Mouse (Mus musculus): Measurements from ENCODE around the gene Spata31d1b. TPM values are rescaled to one million over a fixed set of nuclear protein-coding genes. Genes with fewer than 3 reads are reported as not detected.

Spata31d1b gene
- total and polyA plus RNA-seq, 3 experiments = not detected

- peak; percentile 86 for DNase-seq (ENCODE audit: low read depth, low spot score)
- Histone ChIP-seq H3K9ac (ENCODE audit: control insufficient read depth, low read depth, low read length, poor library complexity, severe bottlenecking) (no peak overlapping the region), H3K27ac (ENCODE audit: control insufficient read depth, low read depth, low read length) (no peak overlapping the region)
Observed at GRCm38 (mm10) chr13:59735190-59735589, 23.1 kb downstream of the Spata31d1b start.

GRCm38 (mm10) chr13:59738455-59738854, 26.4 kb downstream of the Spata31d1b start:
- TF ChIP-seq HCFC1 (IDR thresholded peaks at IDR 0.05; ENCODE audit: low read depth, low read length) = no peak
- TF ChIP-seq USF2 (IDR thresholded peaks at IDR 0.05; ENCODE audit: borderline replicate concordance in 1 of 2, insufficient read depth in 1 of 2, low read depth in 1 of 2, low read length in 2 of 2) = no peak
- no peak for TF ChIP-seq CTCF (IDR thresholded peaks at IDR 0.05 in 2 of 3, conservative IDR thresholded peaks at IDR 0.05 in 1 of 3; ENCODE audit: control insufficient read depth in 1 of 3, insufficient read depth in 1 of 3, low read depth in 2 of 3, low read length in 3 of 3, poor library complexity in 1 of 3, severe bottlenecking in 1 of 3)
- no peak for TF ChIP-seq ZC3H11A (IDR thresholded peaks at IDR 0.05; ENCODE audit: low read depth, low read length)
- TF ChIP-seq CHD1 (IDR thresholded peaks at IDR 0.05; ENCODE audit: low read depth, low read length) = no peak
- Histone ChIP-seq H3K9ac (ENCODE audit: control insufficient read depth, low read depth, low read length, poor library complexity, severe bottlenecking) (no peak overlapping the region), H3K79me2 (ENCODE audit: control insufficient read depth, insufficient read depth, low read length, poor library complexity) (no peaks in the 10 kb centered on the region), H3K27ac (ENCODE audit: control insufficient read depth, low read depth, low read length) (no peak overlapping the region), H3K4me3 (ENCODE audit: control insufficient read depth in 1 of 2, insufficient read depth in 1 of 2, low read depth in 2 of 2, low read length in 2 of 2) (no peak overlapping the region), H3K36me3 (ENCODE audit: control insufficient read depth in 1 of 2, insufficient read depth in 2 of 2, low read length in 2 of 2) (peaks cover 0 to 6% of the 10 kb centered on the region in 2 experiments; a peak in 2 of 4 replicates), H3K9me3 (replicated peaks; ENCODE audit: insufficient read depth, low read length) (no peaks in the 10 kb centered on the region), H3K27me3 (ENCODE audit: control insufficient read depth in 1 of 2, insufficient read depth in 2 of 2, low read length in 2 of 2) (no peaks in the 10 kb centered on the region), H3K4me1 (ENCODE audit: control insufficient read depth in 1 of 2, insufficient read depth in 2 of 2, low read length in 2 of 2) (peaks cover 0 to 13% of the 10 kb centered on the region in 2 experiments; a peak in 2 of 4 replicates)
- no peak for DNase-seq (ENCODE audit: low read depth, low spot score)

More at GRCm38 (mm10) chr13:59735190-59735589, 23.1 kb downstream of the Spata31d1b start:
- no peaks in the 10 kb centered on the region for H3K9me3 ChIP-seq (replicated peaks; ENCODE audit: insufficient read depth, low read length)
- H3K4me1 ChIP-seq (ENCODE audit: control insufficient read depth in 1 of 2, insufficient read depth in 2 of 2, low read length in 2 of 2) = peaks cover 0 to 14% of the 10 kb centered on the region in 2 experiments; a peak in 2 of 4 replicates
- peaks cover 0 to 6% of the 10 kb centered on the region in 2 experiments; a peak in 2 of 4 replicates for H3K36me3 ChIP-seq (ENCODE audit: control insufficient read depth in 1 of 2, insufficient read depth in 2 of 2, low read length in 2 of 2)
- H3K79me2 ChIP-seq (ENCODE audit: control insufficient read depth, insufficient read depth, low read length, poor library complexity) = no peaks in the 10 kb centered on the region
- TF ChIP-seq MAZ (IDR thresholded peaks at IDR 0.05; ENCODE audit: low read depth, low read length) = 0 out of 2 replicates have a peak, but pooled peaks have one; percentile 30
- TF ChIP-seq ZC3H11A (IDR thresholded peaks at IDR 0.05; ENCODE audit: low read depth, low read length) = 0 out of 2 replicates have a peak, but pooled peaks have one; percentile 15
- no peak for TF ChIP-seq HCFC1 (IDR thresholded peaks at IDR 0.05; ENCODE audit: low read depth, low read length)
- peak; percentile 6; the same call in 1 of the 2 replicates for TF ChIP-seq RAD21 (IDR thresholded peaks at IDR 0.05; ENCODE audit: low read depth, low read length)
- TF ChIP-seq CTCF (IDR thresholded peaks at IDR 0.05 in 2 of 3, conservative IDR thresholded peaks at IDR 0.05 in 1 of 3; ENCODE audit: control insufficient read depth in 1 of 3, insufficient read depth in 1 of 3, low read depth in 2 of 3, low read length in 3 of 3, poor library complexity in 1 of 3, severe bottlenecking in 1 of 3) = peak; percentile 13 to 52 (median 17); a peak in 2 of 6 replicates
- TF ChIP-seq USF2 (IDR thresholded peaks at IDR 0.05; ENCODE audit: borderline replicate concordance in 1 of 2, insufficient read depth in 1 of 2, low read depth in 1 of 2, low read length in 2 of 2) = no peak
- TF ChIP-seq SMC3 (IDR thresholded peaks at IDR 0.05; ENCODE audit: low read depth, low read length) = peak; percentile 51
- H3K4me3 ChIP-seq (ENCODE audit: control insufficient read depth in 1 of 2, insufficient read depth in 1 of 2, low read depth in 2 of 2, low read length in 2 of 2) = no peak overlapping the region
- H3K27me3 ChIP-seq (ENCODE audit: control insufficient read depth in 1 of 2, insufficient read depth in 2 of 2, low read length in 2 of 2) = no peaks in the 10 kb centered on the region

- no peaks in the 10 kb centered on the region for H3K9me3 ChIP-seq (replicated peaks; ENCODE audit: insufficient read depth, low read length)
- H3K27me3 ChIP-seq (ENCODE audit: control insufficient read depth in 1 of 2, insufficient read depth in 2 of 2, low read length in 2 of 2) = no peaks in the 10 kb centered on the region
- no peak for TF ChIP-seq USF1 (IDR thresholded peaks at IDR 0.05; ENCODE audit: low read depth, low read length)
- TF ChIP-seq ELF1 (IDR thresholded peaks at IDR 0.05; ENCODE audit: low read depth, low read length) = no peak
- no peak for TF ChIP-seq ZKSCAN1 (IDR thresholded peaks at IDR 0.05; ENCODE audit: low read depth, low read length)
- H3K27ac ChIP-seq (ENCODE audit: control insufficient read depth, low read depth, low read length) = no peak overlapping the region
- H3K79me2 ChIP-seq (ENCODE audit: control insufficient read depth, insufficient read depth, low read length, poor library complexity) = no peaks in the 10 kb centered on the region
- no peak for DNase-seq (ENCODE audit: low read depth, low spot score)
- H3K9ac ChIP-seq (ENCODE audit: control insufficient read depth, low read depth, low read length, poor library complexity, severe bottlenecking) = no peak overlapping the region
- H3K4me1 ChIP-seq (ENCODE audit: control insufficient read depth in 1 of 2, insufficient read depth in 2 of 2, low read length in 2 of 2) = peaks cover 0 to 4% of the 10 kb centered on the region in 2 experiments; a peak in 1 of 4 replicates
- no peak overlapping the region for H3K4me3 ChIP-seq (ENCODE audit: control insufficient read depth in 1 of 2, insufficient read depth in 1 of 2, low read depth in 2 of 2, low read length in 2 of 2)
- peaks cover 0 to 6% of the 10 kb centered on the region in 2 experiments; a peak in 2 of 4 replicates for H3K36me3 ChIP-seq (ENCODE audit: control insufficient read depth in 1 of 2, insufficient read depth in 2 of 2, low read length in 2 of 2)
Observed at GRCm38 (mm10) chr13:59739397-59739796, 27.3 kb downstream of the Spata31d1b start.
